Mouse (Mus musculus): ENCODE measurements at regions not wholly inside any gene's neighbourhood (a gene's known extent, or its start where the extent isn't known, plus 50 kb on each side); places are given as distances from the start of the nearest gene placed in this dataset.

DNA sequence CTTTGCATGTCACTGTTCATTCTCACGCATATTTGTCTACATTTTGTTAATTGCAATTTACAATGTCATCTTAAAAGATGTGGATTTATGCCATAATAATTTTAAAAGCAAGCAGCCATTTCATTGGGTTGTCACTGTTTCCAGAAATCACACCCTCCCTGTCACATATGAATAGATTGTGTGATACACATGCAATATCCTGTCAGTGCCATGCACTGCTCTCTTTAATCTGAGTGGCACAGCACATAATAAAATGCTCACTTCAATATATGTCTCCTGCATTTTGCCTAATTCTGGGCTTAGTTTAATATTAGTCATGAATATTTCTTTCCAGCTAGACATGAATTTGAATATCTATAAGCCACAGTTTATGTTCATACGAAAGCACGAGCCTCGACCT lies 56.1 kb upstream of the 1700008P02Rik start:
- ATAC-seq (ENCODE audit: insufficient read depth) (no peak), DNase-seq (no peak)
- 72% methylated on average over 4 of the region's 4 CpGs for WGBS
- Histone ChIP-seq H3K4me2 (no peak overlapping the region), H3K9ac (no peak overlapping the region), H3K27me3 (ENCODE audit: insufficient read depth, low read length) (no peaks in the 10 kb centered on the region), H3K27ac (ENCODE audit: low read depth) (no peak overlapping the region), H3K4me3 (ENCODE audit: low read depth, low read length) (no peak overlapping the region), H3K36me3 (ENCODE audit: insufficient read depth) (no peaks in the 10 kb centered on the region), H3K4me1 (ENCODE audit: insufficient read depth) (no peaks in the 10 kb centered on the region), H3K9me3 (ENCODE audit: low read depth, low read length) (no peaks in the 10 kb centered on the region)
- no peak for TF ChIP-seq CTCF (IDR thresholded peaks at IDR 0.05; ENCODE audit: low read depth)

DNA sequence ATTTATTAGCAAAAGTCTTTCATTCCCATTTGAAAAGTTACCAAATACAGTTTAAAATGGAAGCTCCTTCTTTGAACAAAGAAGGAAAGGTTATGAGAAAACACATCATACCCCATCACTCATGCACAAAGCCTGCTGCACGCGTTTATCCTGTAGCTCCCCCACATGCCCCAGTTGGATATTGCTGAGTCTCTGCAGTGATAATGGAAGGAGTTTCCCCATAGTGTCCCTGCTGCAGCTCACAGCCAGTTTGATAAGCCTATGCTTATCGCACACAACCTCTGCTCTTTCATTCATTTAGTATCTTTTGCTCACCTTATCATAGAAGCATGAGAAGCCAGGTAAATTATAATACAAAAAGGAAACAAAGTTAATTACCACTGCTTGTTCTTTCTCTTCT lies 55.1 kb upstream of the 1700008P02Rik start:
- Histone ChIP-seq H3K27me3 (ENCODE audit: insufficient read depth, low read length) (no peaks in the 10 kb centered on the region), H3K9ac (no peak overlapping the region), H3K36me3 (ENCODE audit: insufficient read depth) (no peaks in the 10 kb centered on the region), H3K27ac (ENCODE audit: low read depth) (no peak overlapping the region), H3K4me3 (ENCODE audit: low read depth, low read length) (no peak overlapping the region), H3K4me2 (no peak overlapping the region), H3K9me3 (ENCODE audit: low read depth, low read length) (no peaks in the 10 kb centered on the region), H3K4me1 (ENCODE audit: insufficient read depth) (no peaks in the 10 kb centered on the region)
- WGBS, result 38% methylated on average over 3 of the region's 3 CpGs
- ATAC-seq (ENCODE audit: insufficient read depth) (no peak), DNase-seq (peak; percentile 26)
- TF ChIP-seq CTCF (IDR thresholded peaks at IDR 0.05; ENCODE audit: low read depth), result peak; percentile 30
